Mouse (Mus musculus): Measurements from ENCODE around the gene Bpifb5. TPM values are rescaled to one million over a fixed set of nuclear protein-coding genes. Genes with fewer than 3 reads are reported as not detected.
"Not testable (repeated sequence)": the region's sequence is repeated elsewhere in the genome, so short reads cannot be mapped to it uniquely, and the experiment has no call there.

Gene Bpifb5
- polyA plus RNA-seq, 1 experiment = not detected

GRCm38 (mm10) chr2:154227830-154228229 lies 4.3 kb downstream of the Bpifb5 start:
- Histone ChIP-seq H3K4me1 (ENCODE audit: control insufficient read depth, insufficient read depth, low read length) (no peaks in the 10 kb centered on the region), H3K4me3 (ENCODE audit: insufficient read depth, low read length) (no peak overlapping the region), H3K27ac (ENCODE audit: insufficient read depth, low read length) (no peak overlapping the region)
- TF ChIP-seq POLR2A (IDR thresholded peaks at IDR 0.05; ENCODE audit: low read depth, low read length) (no peak), CTCF (IDR thresholded peaks at IDR 0.05; ENCODE audit: borderline replicate concordance, insufficient read depth, low read length) (no peak)

DNA sequence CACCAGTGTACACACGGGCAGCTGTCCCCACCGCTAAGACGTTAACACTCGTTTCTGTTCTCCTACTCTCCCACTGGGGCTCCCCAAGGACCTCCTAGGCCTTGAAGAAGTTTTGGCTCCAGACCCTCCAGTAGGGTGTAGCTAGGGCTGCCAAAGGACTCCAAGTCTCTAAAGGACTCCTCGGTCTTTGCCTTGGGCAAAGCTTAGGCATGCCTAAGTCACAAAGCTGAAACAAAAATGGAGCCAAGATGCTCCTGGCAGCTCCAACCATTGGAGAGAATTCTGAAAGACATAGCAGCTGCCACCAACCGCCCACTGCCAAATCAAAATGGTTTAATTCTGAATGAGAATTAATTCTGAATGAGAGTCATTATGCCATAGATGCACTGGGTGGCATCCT lies 9.9 kb downstream of the Bpifb5 start:
- Histone ChIP-seq H3K27ac (ENCODE audit: insufficient read depth, low read length) (no peak overlapping the region), H3K4me1 (ENCODE audit: control insufficient read depth, insufficient read depth, low read length) (no peaks in the 10 kb centered on the region), H3K4me3 (ENCODE audit: insufficient read depth, low read length) (no peak overlapping the region)
- TF ChIP-seq CTCF (IDR thresholded peaks at IDR 0.05; ENCODE audit: borderline replicate concordance, insufficient read depth, low read length) (no peak), POLR2A (IDR thresholded peaks at IDR 0.05; ENCODE audit: low read depth, low read length) (no peak)

- no peak for TF ChIP-seq POLR2A (IDR thresholded peaks at IDR 0.05; ENCODE audit: low read depth, low read length)
- no peak for TF ChIP-seq CTCF (IDR thresholded peaks at IDR 0.05; ENCODE audit: borderline replicate concordance, insufficient read depth, low read length)
- H3K4me3 ChIP-seq (ENCODE audit: insufficient read depth, low read length) = no peak overlapping the region
- no peaks in the 10 kb centered on the region for H3K4me1 ChIP-seq (ENCODE audit: control insufficient read depth, insufficient read depth, low read length)
- no peak overlapping the region for H3K27ac ChIP-seq (ENCODE audit: insufficient read depth, low read length)
These were observed 17.2 kb downstream of the Bpifb5 start for GRCm38 (mm10) chr2:154240771-154241170.

DNA sequence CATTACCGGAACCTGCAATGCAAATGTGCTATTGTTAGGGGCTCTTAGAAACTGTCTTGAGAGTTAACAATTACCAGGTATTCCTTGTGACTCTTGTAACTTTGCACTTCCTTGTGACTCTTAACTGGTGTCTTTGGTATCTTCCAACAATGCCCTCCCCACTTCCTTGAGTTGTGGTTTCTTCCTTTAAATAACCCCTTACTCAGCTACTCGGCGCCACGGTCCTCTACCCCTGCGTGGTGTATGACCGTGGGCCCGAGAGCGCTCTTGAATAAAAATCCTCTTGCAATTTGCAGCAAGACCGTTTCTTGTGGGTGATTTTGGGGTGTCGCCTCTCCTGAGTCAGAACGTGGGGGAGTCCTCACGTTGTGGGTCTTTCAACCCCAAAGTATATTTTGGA lies 19.2 kb downstream of the Bpifb5 start:
- not testable (repeated sequence) for H3K4me3 ChIP-seq (ENCODE audit: insufficient read depth, low read length); H3K27ac ChIP-seq (ENCODE audit: insufficient read depth, low read length); H3K4me1 ChIP-seq (ENCODE audit: control insufficient read depth, insufficient read depth, low read length)

- no peak overlapping the region for H3K4me3 ChIP-seq (ENCODE audit: insufficient read depth, low read length)
- no peaks in the 10 kb centered on the region for H3K4me1 ChIP-seq (ENCODE audit: control insufficient read depth, insufficient read depth, low read length)
- no peak for TF ChIP-seq POLR2A (IDR thresholded peaks at IDR 0.05; ENCODE audit: low read depth, low read length)
- no peak for TF ChIP-seq CTCF (IDR thresholded peaks at IDR 0.05; ENCODE audit: borderline replicate concordance, insufficient read depth, low read length)
- H3K27ac ChIP-seq (ENCODE audit: insufficient read depth, low read length) = no peak overlapping the region
These were observed 20.0 kb downstream of the Bpifb5 start for GRCm38 (mm10) chr2:154243356-154244036.

- no peak overlapping the region for H3K27ac ChIP-seq (ENCODE audit: insufficient read depth, low read length)
- no peak for TF ChIP-seq POLR2A (IDR thresholded peaks at IDR 0.05; ENCODE audit: low read depth, low read length)
- TF ChIP-seq CTCF (IDR thresholded peaks at IDR 0.05; ENCODE audit: borderline replicate concordance, insufficient read depth, low read length) = no peak
- no peak overlapping the region for H3K4me3 ChIP-seq (ENCODE audit: insufficient read depth, low read length)
- H3K4me1 ChIP-seq (ENCODE audit: control insufficient read depth, insufficient read depth, low read length) = no peaks in the 10 kb centered on the region
These were observed 21.8 kb downstream of the Bpifb5 start for GRCm38 (mm10) chr2:154245322-154245721.

GRCm38 (mm10) chr2:154255254-154255653 lies 31.7 kb downstream of the Bpifb5 start:
- H3K4me3 ChIP-seq (ENCODE audit: insufficient read depth, low read length); H3K27ac ChIP-seq (ENCODE audit: insufficient read depth, low read length); H3K4me1 ChIP-seq (ENCODE audit: control insufficient read depth, insufficient read depth, low read length): not testable (repeated sequence)

- Histone ChIP-seq H3K27ac (ENCODE audit: insufficient read depth, low read length) (no peak overlapping the region), H3K4me1 (ENCODE audit: control insufficient read depth, insufficient read depth, low read length) (no peaks in the 10 kb centered on the region)
- TF ChIP-seq CTCF (IDR thresholded peaks at IDR 0.05; ENCODE audit: borderline replicate concordance, insufficient read depth, low read length) (no peak), POLR2A (IDR thresholded peaks at IDR 0.05; ENCODE audit: low read depth, low read length) (no peak)
These were observed 32.2 kb downstream of the Bpifb5 start for GRCm38 (mm10) chr2:154255770-154256169.

GRCm38 (mm10) chr2:154257554-154257953 lies 34.0 kb downstream of the Bpifb5 start, which contains the start of gene Bpifb9a:
Bpifb9a (plus strand) TSS chr2:154257854.
- H3K4me3 ChIP-seq (ENCODE audit: insufficient read depth, low read length); H3K27ac ChIP-seq (ENCODE audit: insufficient read depth, low read length); H3K4me1 ChIP-seq (ENCODE audit: control insufficient read depth, insufficient read depth, low read length): not testable (repeated sequence)

More at GRCm38 (mm10) chr2:154255770-154256169, 32.2 kb downstream of the Bpifb5 start:
- H3K4me3 ChIP-seq (ENCODE audit: insufficient read depth, low read length) = no peak overlapping the region

- not testable (repeated sequence) for H3K4me1 ChIP-seq (ENCODE audit: control insufficient read depth, insufficient read depth, low read length); H3K27ac ChIP-seq (ENCODE audit: insufficient read depth, low read length); H3K4me3 ChIP-seq (ENCODE audit: insufficient read depth, low read length)
These were observed 40.9 kb downstream of the Bpifb5 start for GRCm38 (mm10) chr2:154264397-154264796.

Other genes starting within 250 kb of the Bpifb5 start
- gene Bpifa6, start 248.8 kb upstream of the Bpifb5 start, polyA plus RNA-seq (2011; ENCODE audit: insufficient read length, low read depth, missing spikeins) = not detected in 2 replicates
- gene Bpifa2, start 215.5 kb upstream of the Bpifb5 start, polyA plus RNA-seq (2011; ENCODE audit: insufficient read length, low read depth, missing spikeins) = not detected in 2 replicates
- gene Bpifa3, start 93.4 kb upstream of the Bpifb5 start, polyA plus RNA-seq (2011; ENCODE audit: insufficient read length, low read depth, missing spikeins) = not detected in 2 replicates
- not detected in 2 replicates for gene Bpifa1, start 80.9 kb upstream of the Bpifb5 start, polyA plus RNA-seq (2011; ENCODE audit: insufficient read length, low read depth, missing spikeins)
- not detected in 2 replicates for gene Bpifa5, start 61.1 kb upstream of the Bpifb5 start, polyA plus RNA-seq (2011; ENCODE audit: insufficient read length, low read depth, missing spikeins)
- not detected in 2 replicates for gene Bpifb1, start 32.9 kb upstream of the Bpifb5 start, polyA plus RNA-seq (2011; ENCODE audit: insufficient read length, low read depth, missing spikeins)
- not detected in 2 replicates for gene Bpifb9a, start 34.1 kb downstream of the Bpifb5 start, polyA plus RNA-seq (2011; ENCODE audit: insufficient read length, low read depth, missing spikeins)
- not detected in 2 replicates for gene Bpifb9b, start 83.5 kb downstream of the Bpifb5 start, polyA plus RNA-seq (2011; ENCODE audit: insufficient read length, low read depth, missing spikeins)
- gene Cdk5rap1, start 149.3 kb downstream of the Bpifb5 start, polyA plus RNA-seq (2011; ENCODE audit: insufficient read length, low read depth, missing spikeins) = 9.3 and 10.0 TPM in 2 replicates
- gene Snta1, start 184.4 kb downstream of the Bpifb5 start, polyA plus RNA-seq (2011; ENCODE audit: insufficient read length, low read depth, missing spikeins) = 17.1 and 18.5 TPM in 2 replicates
- gene Cbfa2t2, start 212.7 kb downstream of the Bpifb5 start, polyA plus RNA-seq (2011; ENCODE audit: insufficient read length, low read depth, missing spikeins) = 36.8 and 47.6 TPM in 2 replicates